Comparison of ENCODE assay signal across 13 mouse cellular contexts in genomic region chr4:86029486-86029885, GRCm38 (mm10).
"Had no signal": no experiment of that assay in that cellular context is flagged by ENCODE, and none has a peak within 500 bp of the region (broad histone marks: within the 10 kb centered on the region; RNA-seq: fewer than 3 reads in every experiment).

No protein-coding gene starts in this region.

- H3K27ac ChIP-seq: kidney, postnatal 0 days; limb, embryonic 12.5 days; liver, embryonic 15.5 days; lung, embryonic 15.5 days; macrophage; midbrain, embryonic 15.5 days; neural tube, embryonic 12.5 days had no signal

- DNase-seq: kidney, adult 11 months; kidney, adult 9 months; kidney, postnatal 36 days; liver; thymus, postnatal 4 days had no signal

- H3K4me1 ChIP-seq: liver, embryonic 15.5 days; megakaryocyte, embryonic 14.5 days had no signal

- H3K4me3 ChIP-seq: limb, embryonic 12.5 days; liver, embryonic 15.5 days; lung, embryonic 15.5 days; megakaryocyte, embryonic 14.5 days; midbrain, embryonic 15.5 days; neural tube, embryonic 12.5 days had no signal
